Mouse (Mus musculus) lung, embryonic 15.5 days (tissue): ENCODE measurements around the gene Rap1gds1. TPM values are rescaled to one million over a fixed set of nuclear protein-coding genes. Genes with fewer than 3 reads are reported as not detected.
A peak's percentile ranks its signal among the peaks of the same experiment; 100 is the strongest.

ENCODE experiments used
- ATAC-seq: fragments of 200-750 bp; cut with Nextera tagmentation; 2 replicates; pipeline ENCODE4 v1.8.0; 2017; ENCODE audit warnings: moderate number of reproducible peaks, borderline replicate concordance; ENCODE audit not compliant: low FRiP score, low TSS enrichment; ENCODE audit errors: extremely low read depth
- H3K27ac ChIP-seq: fragments of 300-500 bp; sonication (generic); 2 replicates; pipeline ENCODE4 v1.5.1; 2015; ENCODE audit warnings: moderate library complexity, mild to moderate bottlenecking, inconsistent platforms
- H3K27me3 ChIP-seq: fragments of 300-500 bp; sonication (generic); 2 replicates; pipeline ENCODE4 v1.6.1; 2015; ENCODE audit warnings: inconsistent platforms
- H3K36me3 ChIP-seq: fragments of 300-500 bp; sonication (generic); 2 replicates; pipeline ENCODE4 v1.6.1; 2015; ENCODE audit warnings: inconsistent platforms
- H3K4me1 ChIP-seq: fragments of 300-500 bp; sonication (generic); 2 replicates; pipeline ENCODE4 v1.6.1; 2015; ENCODE audit warnings: inconsistent platforms
- H3K4me2 ChIP-seq: fragments of 300-500 bp; sonication (generic); 2 replicates; pipeline ENCODE4 v1.6.1; 2015; ENCODE audit warnings: inconsistent platforms, mild to moderate bottlenecking, moderate library complexity
- H3K4me3 ChIP-seq: fragments of 300-500 bp; sonication (generic); 2 replicates; pipeline ENCODE4 v1.5.1; 2015; ENCODE audit warnings: mild to moderate bottlenecking, inconsistent platforms
- H3K9ac ChIP-seq: fragments of 300-500 bp; sonication (generic); 2 replicates; pipeline ENCODE4 v1.6.1; 2015; ENCODE audit warnings: inconsistent platforms
- H3K9me3 ChIP-seq: fragments of 300-500 bp; sonication (generic); 2 replicates; pipeline ENCODE4 v1.6.1; 2016; ENCODE audit warnings: inconsistent platforms
- WGBS: fragments of 180-500 bp; shearing (Covaris S2); methylation state at CpG from one replicate; pipeline ENCODE4 v1.1.7; 2015; 5-methylcytosine and 5-hydroxymethylcytosine counted together
- polyA plus RNA-seq: library from polyadenylated mRNA; unstranded; fragments of >200 nt; fragmentation: Nextera tagmentation; extraction: Ambion mirVana; gene quantifications from 2 replicates; pipeline ENCODE4 v1.2.1, GENCODE M21; 2015

Gene Rap1gds1
- polyA plus RNA-seq, 1 experiment from 2014 or later, result 67.0 TPM

- H3K9me3 ChIP-seq, result no peaks in the 10 kb centered on the region
- H3K27me3 ChIP-seq, result no peaks in the 10 kb centered on the region
- 86% methylated on average over 8 of the region's 8 CpGs for WGBS
- no peak overlapping the region for H3K4me3 ChIP-seq
- no peaks in the 10 kb centered on the region for H3K4me1 ChIP-seq
- H3K9ac ChIP-seq, result no peak overlapping the region
- no peak overlapping the region for H3K4me2 ChIP-seq
- H3K27ac ChIP-seq, result no peak overlapping the region
- peaks cover 18% of the 10 kb centered on the region; the same call in 1 of the 2 replicates for H3K36me3 ChIP-seq
- ATAC-seq, result no peak
Measured at GRCm38 (mm10) chr3:138926161-138926560, 148.8 kb downstream of the Rap1gds1 start.

- no peak for ATAC-seq
- H3K27me3 ChIP-seq, result no peaks in the 10 kb centered on the region
- H3K9me3 ChIP-seq, result no peaks in the 10 kb centered on the region
- H3K4me2 ChIP-seq, result no peak overlapping the region
- H3K36me3 ChIP-seq, result no peaks in the 10 kb centered on the region
- H3K27ac ChIP-seq, result no peak overlapping the region
- WGBS, result 44% methylated on average over 4 of the region's 4 CpGs
- H3K4me1 ChIP-seq, result no peaks in the 10 kb centered on the region
- H3K4me3 ChIP-seq, result no peak overlapping the region
- H3K9ac ChIP-seq, result no peak overlapping the region
Measured at GRCm38 (mm10) chr3:138918241-138918640, 156.8 kb downstream of the Rap1gds1 start.

GRCm38 (mm10) chr3:138917016-138917415 is 158.0 kb downstream of the Rap1gds1 start:
- H3K36me3 ChIP-seq, result no peaks in the 10 kb centered on the region
- H3K4me2 ChIP-seq, result no peak overlapping the region
- no peak overlapping the region for H3K27ac ChIP-seq
- H3K27me3 ChIP-seq, result no peaks in the 10 kb centered on the region
- no peak overlapping the region for H3K4me3 ChIP-seq
- 73% methylated on average over 4 of the region's 4 CpGs for WGBS
- ATAC-seq, result no peak
- no peak overlapping the region for H3K9ac ChIP-seq
- H3K9me3 ChIP-seq, result no peaks in the 10 kb centered on the region
- H3K4me1 ChIP-seq, result no peaks in the 10 kb centered on the region

DNA sequence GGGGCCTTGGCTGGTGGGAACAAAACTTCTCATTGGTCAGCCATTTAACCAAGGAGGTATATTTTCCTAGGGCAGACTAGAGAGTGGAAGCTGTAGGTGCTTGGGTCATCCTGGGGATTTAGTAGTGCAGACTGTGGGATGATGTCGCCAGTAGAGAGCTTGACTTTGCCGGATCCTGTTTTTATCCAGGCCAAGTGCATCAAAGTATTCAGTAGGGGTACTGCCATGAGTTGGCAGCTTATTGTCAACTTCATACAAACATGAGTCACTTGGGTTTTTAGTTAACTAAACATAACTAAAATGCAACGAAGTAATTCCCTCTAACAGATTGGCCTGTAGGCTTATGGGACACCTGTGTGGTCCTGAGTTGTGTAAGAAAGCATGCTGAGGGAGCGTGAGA is 158.4 kb downstream of the Rap1gds1 start:
- 82% methylated on average over 4 of the region's 4 CpGs for WGBS
- no peak overlapping the region for H3K4me2 ChIP-seq
- no peaks in the 10 kb centered on the region for H3K4me1 ChIP-seq
- no peak for ATAC-seq
- no peaks in the 10 kb centered on the region for H3K36me3 ChIP-seq
- H3K27ac ChIP-seq, result no peak overlapping the region
- no peak overlapping the region for H3K9ac ChIP-seq
- no peaks in the 10 kb centered on the region for H3K27me3 ChIP-seq
- no peak overlapping the region for H3K4me3 ChIP-seq
- no peaks in the 10 kb centered on the region for H3K9me3 ChIP-seq

- Histone ChIP-seq H3K27ac (no peak overlapping the region), H3K9me3 (no peaks in the 10 kb centered on the region), H3K4me3 (no peak overlapping the region), H3K9ac (no peak overlapping the region), H3K4me2 (no peak overlapping the region), H3K27me3 (no peaks in the 10 kb centered on the region), H3K4me1 (no peaks in the 10 kb centered on the region), H3K36me3 (no peaks in the 10 kb centered on the region)
- no peak for ATAC-seq
- whole genome bisulfite sequencing, result 47% methylated on average over 8 of the region's 8 CpGs
Measured at GRCm38 (mm10) chr3:138914626-138915288, 160.2 kb downstream of the Rap1gds1 start.

DNA sequence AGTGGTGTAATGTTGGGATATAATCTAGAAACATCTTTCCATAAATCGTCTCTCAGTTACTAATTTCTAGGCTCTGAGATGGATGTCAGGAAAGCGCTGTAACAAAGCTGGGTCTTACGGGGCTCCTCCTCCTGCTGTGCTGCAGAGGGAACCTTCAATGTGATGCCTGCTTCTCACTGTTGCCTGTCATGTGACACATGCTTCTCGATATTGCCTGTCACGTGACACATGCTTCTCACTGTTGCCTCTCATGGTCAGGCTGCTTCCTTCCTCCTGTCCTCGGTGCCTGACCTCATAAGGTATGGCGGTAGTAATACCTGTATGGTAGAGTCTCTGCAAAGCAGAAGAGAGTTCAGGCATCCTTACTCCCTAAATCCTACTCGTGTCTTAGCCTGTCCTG is 162.5 kb downstream of the Rap1gds1 start:
- no peaks in the 10 kb centered on the region for H3K27me3 ChIP-seq
- H3K27ac ChIP-seq, result no peak overlapping the region
- H3K4me2 ChIP-seq, result no peak overlapping the region
- H3K9ac ChIP-seq, result no peak overlapping the region
- H3K4me1 ChIP-seq, result no peaks in the 10 kb centered on the region
- H3K36me3 ChIP-seq, result no peaks in the 10 kb centered on the region
- H3K9me3 ChIP-seq, result no peaks in the 10 kb centered on the region
- WGBS, result 83% methylated on average over 8 of the region's 8 CpGs
- H3K4me3 ChIP-seq, result no peak overlapping the region
- ATAC-seq, result no peak

DNA sequence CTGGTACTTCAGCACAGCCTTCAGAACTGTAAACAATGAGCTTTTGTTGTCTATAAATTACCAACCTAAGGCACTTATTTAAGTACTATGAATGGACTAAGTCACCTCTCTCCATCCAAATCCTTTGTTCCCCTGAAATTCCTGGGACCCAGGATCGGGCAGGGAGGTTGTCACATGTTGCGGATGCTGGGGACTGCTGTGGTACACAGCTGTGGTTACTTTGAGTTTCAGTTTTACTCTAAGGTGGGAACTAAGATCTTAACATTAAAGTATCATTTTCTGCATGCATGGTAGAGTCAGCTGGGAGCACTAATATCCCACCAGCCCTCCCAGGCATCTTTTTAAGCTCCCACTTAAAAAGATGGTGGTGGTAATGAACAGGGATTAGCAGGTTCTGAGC is 165.7 kb downstream of the Rap1gds1 start:
- Histone ChIP-seq H3K27ac (no peak overlapping the region), H3K9ac (no peak overlapping the region), H3K4me2 (no peak overlapping the region), H3K36me3 (no peaks in the 10 kb centered on the region), H3K9me3 (no peaks in the 10 kb centered on the region), H3K27me3 (peaks cover 3% of the 10 kb centered on the region; the same call in 1 of the 2 replicates), H3K4me1 (peaks cover 10% of the 10 kb centered on the region), H3K4me3 (no peak overlapping the region)
- no peak for ATAC-seq
- WGBS, result 79% methylated on average over 2 of the region's 2 CpGs

- peaks cover 10% of the 10 kb centered on the region for H3K4me1 ChIP-seq
- H3K27me3 ChIP-seq, result peaks cover 3% of the 10 kb centered on the region; the same call in 1 of the 2 replicates
- H3K9me3 ChIP-seq, result no peaks in the 10 kb centered on the region
- no peak overlapping the region for H3K4me3 ChIP-seq
- 29% methylated on average over 17 of the region's 17 CpGs for WGBS
- no peaks in the 10 kb centered on the region for H3K36me3 ChIP-seq
- H3K4me2 ChIP-seq, result no peak overlapping the region; the same call in 1 of the 2 replicates
- peak overlapping the region; percentile 81 for H3K27ac ChIP-seq
- peak; percentile 68; the same call in 1 of the 2 replicates for ATAC-seq
- H3K9ac ChIP-seq, result no peak overlapping the region
Measured at GRCm38 (mm10) chr3:138906112-138906880, 168.7 kb downstream of the Rap1gds1 start.

DNA sequence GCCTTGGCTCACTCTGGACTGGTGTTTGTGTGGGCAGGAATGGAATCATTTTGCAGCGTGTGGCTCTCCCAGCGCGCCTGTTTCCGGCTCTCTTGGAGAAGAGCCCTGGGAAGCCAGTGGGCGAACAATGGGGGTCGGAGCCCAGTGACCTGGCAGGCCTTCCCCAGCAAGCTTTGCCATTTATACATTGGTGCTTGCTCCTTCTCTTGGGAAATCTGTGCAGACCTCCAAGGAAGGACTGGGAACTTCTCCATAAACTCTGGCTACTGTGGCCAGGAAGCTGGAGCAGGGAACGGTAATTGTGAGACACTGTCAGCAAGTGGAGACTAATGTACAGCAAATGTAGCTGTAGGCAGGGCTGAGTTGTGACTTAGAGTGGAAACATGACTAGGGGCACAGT is 169.3 kb downstream of the Rap1gds1 start:
- H3K9me3 ChIP-seq, result no peaks in the 10 kb centered on the region
- H3K4me1 ChIP-seq, result peaks cover 10% of the 10 kb centered on the region
- H3K4me2 ChIP-seq, result no peak overlapping the region; the same call in 1 of the 2 replicates
- H3K9ac ChIP-seq, result no peak overlapping the region
- peaks cover 3% of the 10 kb centered on the region; the same call in 1 of the 2 replicates for H3K27me3 ChIP-seq
- ATAC-seq, result peak; percentile 63; the same call in 1 of the 2 replicates
- 39% methylated on average over 7 of the region's 7 CpGs for WGBS
- H3K36me3 ChIP-seq, result no peaks in the 10 kb centered on the region
- no peak overlapping the region for H3K4me3 ChIP-seq
- H3K27ac ChIP-seq, result peak overlapping the region; percentile 81

DNA sequence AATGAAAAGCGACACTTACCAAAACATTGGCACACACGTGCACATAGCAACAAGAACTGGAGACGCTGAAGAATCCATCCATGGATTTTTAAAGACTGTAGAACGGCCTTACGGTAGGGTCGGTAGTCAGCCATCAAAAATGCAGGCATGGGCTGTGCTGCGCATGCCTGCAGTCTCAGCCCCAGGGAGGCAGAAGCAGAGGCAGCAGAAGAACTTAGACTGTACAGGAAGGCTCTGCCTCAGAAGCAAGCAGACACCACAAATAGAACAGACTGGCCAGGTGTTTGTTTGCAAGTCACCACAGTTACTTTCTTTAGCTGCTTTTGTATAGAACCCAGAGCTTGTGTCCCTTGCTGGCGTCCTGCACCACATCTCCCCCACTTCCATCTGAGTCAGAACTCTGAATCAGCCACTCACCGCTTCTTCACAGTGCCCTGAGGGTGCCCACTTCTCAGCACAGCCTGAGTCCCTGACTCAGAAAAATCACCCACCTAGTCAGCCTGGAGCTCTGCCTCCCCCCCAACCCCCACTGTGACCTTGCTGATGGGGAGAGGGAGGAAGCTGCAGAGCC is 174.3 kb downstream of the Rap1gds1 start:
- 80% methylated on average over 9 of the region's 9 CpGs for WGBS
- no peak overlapping the region for H3K27ac ChIP-seq
- no peak overlapping the region for H3K9ac ChIP-seq
- peaks cover 4% of the 10 kb centered on the region for H3K4me1 ChIP-seq
- H3K4me3 ChIP-seq, result no peak overlapping the region
- H3K27me3 ChIP-seq, result no peaks in the 10 kb centered on the region
- no peak for ATAC-seq
- H3K9me3 ChIP-seq, result no peaks in the 10 kb centered on the region
- H3K36me3 ChIP-seq, result no peaks in the 10 kb centered on the region
- H3K4me2 ChIP-seq, result no peak overlapping the region

GRCm38 (mm10) chr3:138898055-138898454 is 176.9 kb downstream of the Rap1gds1 start:
- no peak for ATAC-seq
- Histone ChIP-seq H3K36me3 (no peaks in the 10 kb centered on the region), H3K27ac (no peak overlapping the region), H3K4me3 (no peak overlapping the region), H3K9me3 (no peaks in the 10 kb centered on the region), H3K4me2 (no peak overlapping the region), H3K27me3 (no peaks in the 10 kb centered on the region), H3K9ac (no peak overlapping the region), H3K4me1 (0 out of 2 replicates have a peak, but pooled peaks cover 7% of the 10 kb centered on the region)
- WGBS, result 94% methylated on average over 8 of the region's 8 CpGs

- Histone ChIP-seq H3K36me3 (no peaks in the 10 kb centered on the region), H3K9me3 (no peaks in the 10 kb centered on the region), H3K27ac (no peak overlapping the region), H3K27me3 (no peaks in the 10 kb centered on the region), H3K9ac (no peak overlapping the region), H3K4me2 (no peak overlapping the region), H3K4me1 (0 out of 2 replicates have a peak, but pooled peaks cover 7% of the 10 kb centered on the region), H3K4me3 (no peak overlapping the region)
- no peak for ATAC-seq
- WGBS, result 83% methylated on average over 11 of the region's 11 CpGs
Measured at GRCm38 (mm10) chr3:138897500-138897899, 177.5 kb downstream of the Rap1gds1 start.
